Mouse (Mus musculus) CH12.LX (cell line): ENCODE measurements at regions not wholly inside any gene's neighbourhood (a gene's known extent, or its start where the extent isn't known, plus 50 kb on each side); places are given as distances from the start of the nearest gene placed in this dataset.

Experiments
- DNase-seq: peaks from one replicate; pipeline ENCODE4 v3.0.0-alpha.2; 2013; ENCODE audit errors: extremely low read depth
- H3K27ac ChIP-seq: 2 replicates; pipeline ENCODE4 v1.5.1; 2012; ENCODE audit warnings: low read depth, mild to moderate bottlenecking, control low read depth, moderate library complexity; ENCODE audit not compliant: insufficient read depth
- H3K27me3 ChIP-seq: replicated peaks from 2 replicates; pipeline ENCODE3; 2012; ENCODE audit warnings: inconsistent platforms
- H3K36me3 ChIP-seq, 2 experiments: replicated peaks in 1 of 2; 2 replicates each; pipeline versions ENCODE3 to v1.6.1; 2012; ENCODE audit warnings: inconsistent platforms in 1 of 2, low read length in 1 of 2, mild to moderate bottlenecking in 1 of 2, mixed read lengths in 1 of 2, moderate library complexity in 1 of 2; ENCODE audit not compliant: control insufficient read depth in 1 of 2, insufficient read depth in 1 of 2
- H3K4me1 ChIP-seq, 2 experiments: 2 replicates each; pipeline ENCODE4 v1.6.1; 2012; ENCODE audit warnings: inconsistent platforms in 1 of 2, moderate library complexity in 1 of 2; ENCODE audit not compliant: insufficient read depth in 2 of 2, control insufficient read depth in 1 of 2
- H3K4me2 ChIP-seq: 2 replicates; pipeline ENCODE4 v1.6.1; 2012; ENCODE audit warnings: low read depth, mild to moderate bottlenecking, control low read depth; ENCODE audit not compliant: poor library complexity, insufficient read depth, severe bottlenecking
- H3K4me3 ChIP-seq, 3 experiments: fragments of 150-350 bp in 1 of 3; sonication (generic) in 1 of 3; replicated peaks in 1 of 3; 2 replicates each; pipeline versions ENCODE3 to v1.5.1; 2011 to 2012; ENCODE audit warnings: low read depth in 2 of 3, low read length in 2 of 3, mild to moderate bottlenecking in 2 of 3, moderate library complexity in 2 of 3, control low read depth in 1 of 3, improper control_type of control experiment in 1 of 3, inconsistent platforms in 1 of 3, mixed read lengths in 1 of 3; ENCODE audit not compliant: poor library complexity in 1 of 3
- H3K79me2 ChIP-seq: replicated peaks from 2 replicates; pipeline ENCODE4 v1.6.1; 2012; ENCODE audit warnings: mild to moderate bottlenecking, moderate library complexity; ENCODE audit not compliant: control insufficient read depth, poor library complexity, insufficient read depth, severe bottlenecking; ENCODE audit errors: extremely low read depth
- H3K9ac ChIP-seq: 2 replicates; pipeline ENCODE4 v1.6.1; 2012; ENCODE audit warnings: low read depth, mild to moderate bottlenecking, control low read depth, moderate library complexity; ENCODE audit not compliant: insufficient read depth
- H3K9me3 ChIP-seq: replicated peaks from 2 replicates; pipeline ENCODE3; 2012; ENCODE audit warnings: low read length, inconsistent platforms, mixed read lengths
- BHLHE40 ChIP-seq: IDR thresholded peaks from 2 replicates; pipeline ENCODE4 v1.6.1; 2011; ENCODE audit warnings: mild to moderate bottlenecking, low read depth, low read length, improper control_type of control experiment
- CHD1 ChIP-seq: IDR thresholded peaks from 2 replicates; pipeline ENCODE4 v1.6.1; 2012; ENCODE audit warnings: low read depth, low read length, improper control_type of control experiment, inconsistent platforms
- CHD2 ChIP-seq: IDR thresholded peaks from 2 replicates; pipeline ENCODE4 v1.6.1; 2011; ENCODE audit warnings: low read length, improper control_type of control experiment
- CTCF ChIP-seq, 2 experiments: IDR thresholded peaks in 1 of 2; conservative IDR thresholded peaks in 1 of 2; 2 replicates each; pipeline ENCODE4 v1.5.1; 2011 to 2012; ENCODE audit warnings: low read depth in 2 of 2, low read length in 2 of 2, improper control_type of control experiment in 1 of 2, inconsistent platforms in 1 of 2, mild to moderate bottlenecking in 1 of 2, moderate library complexity in 1 of 2
- E2F4 ChIP-seq: IDR thresholded peaks from 2 replicates; pipeline ENCODE4 v1.6.1; 2011; ENCODE audit warnings: low read depth, low read length, improper control_type of control experiment; ENCODE audit not compliant: insufficient replicate concordance
- ELF1 ChIP-seq: IDR thresholded peaks from 2 replicates; pipeline ENCODE4 v1.6.1; 2014; ENCODE audit warnings: low read depth, mild to moderate bottlenecking, inconsistent platforms, low read length, improper control_type of control experiment
- EP300 ChIP-seq: IDR thresholded peaks from 2 replicates; pipeline ENCODE4 v1.6.1; 2011; ENCODE audit warnings: low read length, improper control_type of control experiment
- ETS1 ChIP-seq: conservative IDR thresholded peaks from 2 replicates; pipeline ENCODE4 v1.6.1; 2012; ENCODE audit warnings: low read depth, mild to moderate bottlenecking, inconsistent platforms, low read length, improper control_type of control experiment, moderate library complexity
- GABPA ChIP-seq: IDR thresholded peaks from 2 replicates; pipeline ENCODE4 v1.6.1; 2012; ENCODE audit warnings: low read depth, low read length, improper control_type of control experiment, inconsistent platforms; ENCODE audit not compliant: insufficient replicate concordance
- HCFC1 ChIP-seq: IDR thresholded peaks from 2 replicates; pipeline ENCODE4 v1.6.1; 2012; ENCODE audit warnings: low read depth, mild to moderate bottlenecking, inconsistent platforms, low read length, improper control_type of control experiment
- JUN ChIP-seq: IDR thresholded peaks from 2 replicates; pipeline ENCODE4 v1.6.1; 2011; ENCODE audit warnings: low read depth, mild to moderate bottlenecking, low read length, improper control_type of control experiment, moderate library complexity; ENCODE audit not compliant: insufficient read depth
- JUND ChIP-seq: conservative IDR thresholded peaks from 2 replicates; pipeline ENCODE4 v1.6.1; 2011; ENCODE audit warnings: low read depth, low read length, improper control_type of control experiment
- KAT2A ChIP-seq: IDR thresholded peaks from 2 replicates; pipeline ENCODE4 v1.6.1; 2012; ENCODE audit warnings: low read length, improper control_type of control experiment, inconsistent platforms; ENCODE audit not compliant: insufficient replicate concordance
- MAZ ChIP-seq: IDR thresholded peaks from 2 replicates; pipeline ENCODE4 v1.6.1; 2012; ENCODE audit warnings: low read depth, mild to moderate bottlenecking, inconsistent platforms, low read length, improper control_type of control experiment, moderate library complexity
- MEF2A ChIP-seq: IDR thresholded peaks from 2 replicates; pipeline ENCODE4 v1.6.1; 2014; ENCODE audit warnings: low read depth, mild to moderate bottlenecking, inconsistent platforms, low read length, improper control_type of control experiment, borderline replicate concordance
- MXI1 ChIP-seq: IDR thresholded peaks from 2 replicates; pipeline ENCODE4 v1.6.1; 2011; ENCODE audit warnings: mild to moderate bottlenecking, low read depth, low read length, improper control_type of control experiment
- NRF1 ChIP-seq: IDR thresholded peaks from 2 replicates; pipeline ENCODE4 v1.6.1; 2014; ENCODE audit warnings: low read depth, mild to moderate bottlenecking, inconsistent platforms, low read length, improper control_type of control experiment, moderate library complexity
- PAX5 ChIP-seq: IDR thresholded peaks from 2 replicates; pipeline ENCODE4 v1.6.1; 2012; ENCODE audit warnings: low read length, inconsistent platforms, mixed read lengths
- POLR2AphosphoS2 ChIP-seq: IDR thresholded peaks from 2 replicates; pipeline ENCODE4 v1.6.1; 2011; ENCODE audit warnings: low read depth, low read length, improper control_type of control experiment
- RCOR1 ChIP-seq: conservative IDR thresholded peaks from 2 replicates; pipeline ENCODE4 v1.6.1; 2012; ENCODE audit warnings: low read depth, mild to moderate bottlenecking, inconsistent platforms, low read length, improper control_type of control experiment
- TBP ChIP-seq: conservative IDR thresholded peaks from 2 replicates; pipeline ENCODE4 v1.6.1; 2011; ENCODE audit warnings: low read depth, low read length, improper control_type of control experiment
- TCF12 ChIP-seq: IDR thresholded peaks from 2 replicates; pipeline ENCODE4 v1.6.1; 2014; ENCODE audit warnings: low read depth, mild to moderate bottlenecking, inconsistent platforms, low read length, improper control_type of control experiment
- UBTF ChIP-seq: IDR thresholded peaks from 2 replicates; pipeline ENCODE4 v1.6.1; 2012; ENCODE audit warnings: low read depth, mild to moderate bottlenecking, inconsistent platforms, low read length, improper control_type of control experiment, moderate library complexity
- USF1 ChIP-seq: IDR thresholded peaks from 2 replicates; pipeline ENCODE4 v1.6.1; 2014; ENCODE audit warnings: low read depth, mild to moderate bottlenecking, inconsistent platforms, low read length, improper control_type of control experiment
- ZKSCAN1 ChIP-seq: IDR thresholded peaks from 2 replicates; pipeline ENCODE4 v1.6.1; 2012; ENCODE audit warnings: low read depth, inconsistent platforms, low read length, improper control_type of control experiment, borderline replicate concordance
- dilution Hi-C: fragments of 300-500 bp; cut with MboI; formaldehyde crosslinking; loops from 2 replicates; pipeline ENCODE4 v1.14.3; 2020; ENCODE audit warnings: low sequenced_read_pairs; ENCODE audit not compliant: extremely low pct_unique_long_range_greater_than_20kb, extremely low pct_ligation_motif_present
- in situ Hi-C: fragments of 300-500 bp; cut with MboI; formaldehyde crosslinking; loops from 3 replicates; pipeline ENCODE4 v1.14.3; 2019; ENCODE audit warnings: low sequenced_read_pairs, low pct_ligation_motif_present, low pct_unique_long_range_greater_than_20kb, mixed read lengths

- peak; percentile 87; the same call in 1 of the 2 replicates for TF ChIP-seq JUN
- no peak for TF ChIP-seq CTCF (conservative IDR thresholded peaks at IDR 0.05 in 1 of 2, IDR thresholded peaks at IDR 0.05 in 1 of 2; ENCODE audit: low read depth in 2 of 2, low read length in 2 of 2)
- peak; percentile 88 for TF ChIP-seq MEF2A
Measured at GRCm38 (mm10) chr1:184562926-184563325, 169.5 kb downstream of the Hlx start (continued).

GRCm38 (mm10) chr1:184562239-184562638 lies 170.2 kb downstream of the Hlx start:
- peaks cover 4% of the 10 kb centered on the region for H3K9me3 ChIP-seq
- in situ Hi-C loops (no loop called here), dilution Hi-C loops (no loop called here)
- peaks cover 16 to 24% of the 10 kb centered on the region in 2 experiments for H3K4me1 ChIP-seq
- no peaks in the 10 kb centered on the region for H3K79me2 ChIP-seq
- peak; percentile 12 for DNase-seq
- no peak overlapping the region for H3K4me3 ChIP-seq
- H3K27ac ChIP-seq = peak overlapping the region; percentile 63
- TF ChIP-seq RCOR1 = no peak
- no peak for TF ChIP-seq ELF1
- no peak for TF ChIP-seq MXI1
- no peak for TF ChIP-seq TBP
- no peak for TF ChIP-seq JUN
- TF ChIP-seq USF1 = no peak
- TF ChIP-seq HCFC1 = no peak
- TF ChIP-seq NRF1 = no peak
- no peak for TF ChIP-seq POLR2AphosphoS2
- TF ChIP-seq E2F4 = no peak
- no peak for TF ChIP-seq UBTF
- TF ChIP-seq BHLHE40 = no peak
- TF ChIP-seq KAT2A = no peak
- no peak for TF ChIP-seq MEF2A
- no peak for TF ChIP-seq TCF12
- TF ChIP-seq PAX5 = no peak
- TF ChIP-seq ETS1 = no peak
- H3K9ac ChIP-seq = no peak overlapping the region
- H3K4me2 ChIP-seq = 0 out of 2 replicates have a peak overlapping the region, but pooled peaks have one; percentile 7
- H3K27me3 ChIP-seq = no peaks in the 10 kb centered on the region
- no peaks in the 10 kb centered on the region for H3K36me3 ChIP-seq

- Histone ChIP-seq H3K9me3 (peaks cover 4% of the 10 kb centered on the region), H3K36me3 (no peaks in the 10 kb centered on the region), H3K27ac (no peak overlapping the region), H3K4me2 (no peak overlapping the region), H3K4me1 (peaks cover 16 to 24% of the 10 kb centered on the region in 2 experiments), H3K9ac (no peak overlapping the region), H3K27me3 (no peaks in the 10 kb centered on the region), H3K4me3 (no peak overlapping the region), H3K79me2 (no peaks in the 10 kb centered on the region)
- in situ Hi-C loops = no loop called here
- dilution Hi-C loops = no loop called here
- no peak for DNase-seq
- TF ChIP-seq ETS1 (no peak), CHD2 (no peak), ZKSCAN1 (no peak), MAZ (no peak), CHD1 (no peak), JUND (no peak), EP300 (no peak), GABPA (no peak), RCOR1 (no peak)
- TF ChIP-seq, all 38 proteins: peak for 0
Measured at GRCm38 (mm10) chr1:184559543-184559942, 172.9 kb downstream of the Hlx start.
